Mouse (Mus musculus): ENCODE data around the gene Mllt3. TPM values are rescaled to one million over a fixed set of nuclear protein-coding genes. Genes with fewer than 3 reads are reported as not detected.

The Mllt3 gene
- polyA plus RNA-seq, 1 experiment from 2014 or later, result 59.0 TPM

DNA sequence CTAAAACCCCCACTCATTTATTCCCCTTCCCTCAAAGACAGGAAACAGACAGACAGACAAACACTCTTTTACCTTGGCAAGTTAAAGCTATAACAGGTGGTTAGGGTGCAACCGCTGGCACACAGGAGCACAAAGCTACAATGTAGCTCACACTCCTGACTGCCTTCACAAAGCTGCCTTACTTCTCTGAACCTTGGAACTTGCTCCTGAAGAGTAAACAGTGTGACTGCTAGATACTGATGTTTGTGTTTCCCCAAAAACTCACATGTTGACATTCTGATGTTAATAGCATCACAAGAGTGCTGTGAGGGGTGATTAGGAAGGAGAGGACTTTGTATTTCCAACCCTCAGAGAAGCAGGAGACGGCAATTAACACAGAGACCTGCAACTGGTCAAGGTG is 151.6 kb downstream of the Mllt3 start:
- H3K27ac ChIP-seq (ENCODE audit: low read depth, low read length), result no peak overlapping the region
- no peaks in the 10 kb centered on the region for H3K36me3 ChIP-seq (ENCODE audit: control insufficient read depth, insufficient read depth, low read length)
- no peak for ATAC-seq
- H3K4me2 ChIP-seq (ENCODE audit: low read length), result no peak overlapping the region
- H3K27me3 ChIP-seq (replicated peaks; ENCODE audit: control insufficient read depth, insufficient read depth, low read length), result no peaks in the 10 kb centered on the region
- H3K9me3 ChIP-seq (ENCODE audit: control insufficient read depth, low read length), result no peaks in the 10 kb centered on the region
- H3K4me3 ChIP-seq (ENCODE audit: low read length), result no peak overlapping the region
- 92% methylated on average over 2 of the region's 2 CpGs for WGBS
- H3K4me1 ChIP-seq (ENCODE audit: control insufficient read depth, insufficient read depth, low read depth, low read length), result peaks cover 8% of the 10 kb centered on the region
- H3K9ac ChIP-seq (ENCODE audit: low read depth, low read length), result no peak overlapping the region

DNA sequence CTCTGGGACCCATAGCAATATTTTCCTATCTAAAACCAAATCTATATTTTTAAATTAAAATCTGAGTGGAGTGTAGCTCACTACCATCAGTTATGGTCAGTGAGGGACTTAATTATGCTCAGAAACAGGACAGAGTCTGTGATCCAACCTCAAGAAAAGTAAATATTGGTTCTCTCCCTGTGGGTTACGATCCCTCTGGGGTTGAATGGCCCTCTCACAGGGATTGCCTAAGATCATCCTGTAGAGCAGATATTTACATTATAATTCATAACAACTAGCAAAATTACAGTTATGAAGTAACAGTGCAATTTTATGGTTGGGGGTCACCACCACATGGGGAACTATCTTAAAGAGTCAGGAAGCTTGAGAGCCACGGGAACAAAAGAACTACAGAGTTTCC is 152.9 kb downstream of the Mllt3 start:
- Histone ChIP-seq H3K4me1 (ENCODE audit: control insufficient read depth, insufficient read depth, low read depth, low read length) (peaks cover 8% of the 10 kb centered on the region), H3K9me3 (ENCODE audit: control insufficient read depth, low read length) (no peaks in the 10 kb centered on the region), H3K27me3 (replicated peaks; ENCODE audit: control insufficient read depth, insufficient read depth, low read length) (no peaks in the 10 kb centered on the region), H3K27ac (ENCODE audit: low read depth, low read length) (no peak overlapping the region), H3K36me3 (ENCODE audit: control insufficient read depth, insufficient read depth, low read length) (no peaks in the 10 kb centered on the region), H3K4me2 (ENCODE audit: low read length) (no peak overlapping the region), H3K9ac (ENCODE audit: low read depth, low read length) (no peak overlapping the region), H3K4me3 (ENCODE audit: low read length) (no peak overlapping the region)
- no peak for ATAC-seq
- WGBS, result 80% methylated on average over 2 of the region's 2 CpGs

DNA sequence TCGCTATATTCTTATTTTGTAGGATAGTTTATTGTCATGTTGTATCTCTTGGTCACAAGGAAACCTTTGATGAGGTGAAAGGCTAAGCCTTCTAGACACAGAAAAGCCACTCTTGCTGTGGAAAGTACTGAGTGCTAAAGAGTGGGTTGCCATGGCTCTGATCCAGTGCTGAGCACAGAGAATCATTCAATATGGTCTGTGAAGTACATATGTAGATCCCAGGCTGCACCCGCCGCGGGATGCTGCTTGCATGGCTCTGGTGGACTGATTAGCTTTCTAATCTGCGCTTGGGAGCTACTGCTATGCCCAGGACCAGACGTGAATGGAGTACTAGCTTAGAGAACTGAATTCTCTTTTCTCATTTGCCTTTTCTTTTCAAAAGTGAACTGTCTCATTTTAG is 154.5 kb downstream of the Mllt3 start:
- H3K4me1 ChIP-seq (ENCODE audit: control insufficient read depth, insufficient read depth, low read depth, low read length), result peaks cover 8% of the 10 kb centered on the region
- no peak overlapping the region for H3K9ac ChIP-seq (ENCODE audit: low read depth, low read length)
- no peak overlapping the region for H3K4me2 ChIP-seq (ENCODE audit: low read length)
- no peak overlapping the region for H3K4me3 ChIP-seq (ENCODE audit: low read length)
- no peaks in the 10 kb centered on the region for H3K36me3 ChIP-seq (ENCODE audit: control insufficient read depth, insufficient read depth, low read length)
- H3K27me3 ChIP-seq (replicated peaks; ENCODE audit: control insufficient read depth, insufficient read depth, low read length), result no peaks in the 10 kb centered on the region
- H3K27ac ChIP-seq (ENCODE audit: low read depth, low read length), result no peak overlapping the region
- no peaks in the 10 kb centered on the region for H3K9me3 ChIP-seq (ENCODE audit: control insufficient read depth, low read length)
- 67% methylated on average over 6 of the region's 6 CpGs for WGBS
- no peak for ATAC-seq

DNA sequence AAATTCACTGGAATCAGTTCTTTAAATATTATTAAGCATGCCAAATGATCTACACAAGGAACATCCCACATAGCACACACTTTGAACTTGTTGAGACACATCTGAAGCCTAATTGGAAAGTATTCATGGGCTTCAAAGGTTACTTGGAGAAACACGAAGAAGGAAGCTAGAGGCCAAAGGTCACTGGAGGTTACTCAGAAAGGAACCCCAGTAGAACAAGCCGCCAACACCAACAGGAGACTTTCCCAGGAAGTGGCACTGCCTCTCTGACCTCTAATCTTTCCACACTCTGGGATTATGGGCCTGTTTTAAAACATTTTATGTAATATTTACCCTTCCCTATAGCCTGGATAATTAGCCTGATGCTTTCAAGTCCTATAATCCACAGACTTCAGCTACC is 162.6 kb downstream of the Mllt3 start:
- Histone ChIP-seq H3K27me3 (replicated peaks; ENCODE audit: control insufficient read depth, insufficient read depth, low read length) (no peaks in the 10 kb centered on the region), H3K9me3 (ENCODE audit: control insufficient read depth, low read length) (no peaks in the 10 kb centered on the region), H3K4me1 (ENCODE audit: control insufficient read depth, insufficient read depth, low read depth, low read length) (peaks cover 6% of the 10 kb centered on the region), H3K4me2 (ENCODE audit: low read length) (no peak overlapping the region), H3K9ac (ENCODE audit: low read depth, low read length) (no peak overlapping the region), H3K36me3 (ENCODE audit: control insufficient read depth, insufficient read depth, low read length) (0 out of 2 replicates have a peak, but pooled peaks cover 4% of the 10 kb centered on the region), H3K4me3 (ENCODE audit: low read length) (no peak overlapping the region), H3K27ac (ENCODE audit: low read depth, low read length) (no peak overlapping the region)
- ATAC-seq, result no peak
- 54% methylated on average over 2 of the region's 2 CpGs for WGBS

DNA sequence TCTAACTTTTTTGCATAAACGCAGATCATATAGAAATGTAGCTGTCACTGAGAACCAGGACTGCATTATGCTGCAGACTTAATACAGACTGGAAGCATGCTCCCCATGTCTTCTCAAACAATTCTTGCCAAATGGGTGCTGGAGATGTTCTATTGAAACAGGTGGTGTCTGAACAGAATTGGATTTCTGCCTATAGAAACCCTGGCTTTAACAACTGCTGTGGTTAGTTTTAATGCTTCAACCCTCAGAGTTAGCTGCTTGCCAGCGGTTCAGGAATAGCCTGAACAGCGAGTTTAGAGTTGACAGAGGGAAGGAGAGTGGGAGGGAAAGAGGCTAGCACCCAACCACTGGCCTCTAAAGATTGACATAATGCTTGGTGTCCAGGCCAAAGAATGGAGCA is 166.6 kb downstream of the Mllt3 start:
- H3K9ac ChIP-seq (ENCODE audit: low read depth, low read length), result no peak overlapping the region
- WGBS, result 61% methylated on average over 3 of the region's 3 CpGs
- no peaks in the 10 kb centered on the region for H3K9me3 ChIP-seq (ENCODE audit: control insufficient read depth, low read length)
- no peak overlapping the region for H3K4me3 ChIP-seq (ENCODE audit: low read length)
- H3K4me2 ChIP-seq (ENCODE audit: low read length), result no peak overlapping the region
- no peaks in the 10 kb centered on the region for H3K36me3 ChIP-seq (ENCODE audit: control insufficient read depth, insufficient read depth, low read length)
- H3K27ac ChIP-seq (ENCODE audit: low read depth, low read length), result no peak overlapping the region
- no peaks in the 10 kb centered on the region for H3K27me3 ChIP-seq (replicated peaks; ENCODE audit: control insufficient read depth, insufficient read depth, low read length)
- peaks cover 8% of the 10 kb centered on the region for H3K4me1 ChIP-seq (ENCODE audit: control insufficient read depth, insufficient read depth, low read depth, low read length)
- ATAC-seq, result no peak

DNA sequence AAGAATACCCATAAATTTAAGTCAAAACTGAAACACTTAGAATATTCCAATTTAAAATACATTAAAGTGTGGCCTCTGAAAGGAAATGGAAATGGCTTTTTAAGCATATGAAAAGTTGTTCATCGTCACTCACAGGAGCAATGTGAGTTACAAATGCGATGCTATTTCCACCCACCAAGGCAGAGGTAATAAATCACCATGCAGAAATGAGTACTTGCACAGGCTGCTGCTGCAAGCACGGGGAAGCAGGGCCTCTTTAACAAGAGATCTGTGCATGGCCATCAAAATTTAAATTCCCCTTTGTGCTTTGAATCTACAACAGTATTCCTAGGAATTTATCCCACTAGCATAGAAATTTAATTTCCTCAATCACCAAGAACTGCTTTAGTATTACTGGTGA is 167.3 kb downstream of the Mllt3 start:
- no peaks in the 10 kb centered on the region for H3K27me3 ChIP-seq (replicated peaks; ENCODE audit: control insufficient read depth, insufficient read depth, low read length)
- no peaks in the 10 kb centered on the region for H3K9me3 ChIP-seq (ENCODE audit: control insufficient read depth, low read length)
- ATAC-seq, result no peak
- no peak overlapping the region for H3K4me3 ChIP-seq (ENCODE audit: low read length)
- no peak overlapping the region for H3K27ac ChIP-seq (ENCODE audit: low read depth, low read length)
- H3K9ac ChIP-seq (ENCODE audit: low read depth, low read length), result no peak overlapping the region
- H3K4me2 ChIP-seq (ENCODE audit: low read length), result no peak overlapping the region
- no peaks in the 10 kb centered on the region for H3K36me3 ChIP-seq (ENCODE audit: control insufficient read depth, insufficient read depth, low read length)
- H3K4me1 ChIP-seq (ENCODE audit: control insufficient read depth, insufficient read depth, low read depth, low read length), result peaks cover 8% of the 10 kb centered on the region
- 45% methylated on average over 3 of the region's 3 CpGs for WGBS

DNA sequence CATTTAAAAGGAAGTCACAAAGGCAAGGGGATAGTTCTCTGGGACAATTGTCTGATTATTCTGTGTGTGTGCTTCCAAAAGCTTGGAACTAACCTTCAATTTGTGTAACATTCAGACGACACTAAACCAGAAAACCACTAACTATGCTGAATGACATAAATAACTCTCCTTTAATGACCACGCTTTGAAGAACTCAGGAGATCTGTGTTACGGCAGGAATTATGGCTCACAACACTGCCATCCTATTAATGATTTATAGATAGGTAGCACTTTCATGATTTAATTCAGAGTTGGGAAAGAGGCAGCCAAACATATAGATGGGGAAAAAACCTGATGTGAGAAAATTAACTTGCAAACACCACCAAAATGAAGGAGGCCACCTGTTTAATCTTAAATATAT is 168.1 kb downstream of the Mllt3 start:
- H3K27me3 ChIP-seq (replicated peaks; ENCODE audit: control insufficient read depth, insufficient read depth, low read length), result no peaks in the 10 kb centered on the region
- no peak overlapping the region for H3K4me2 ChIP-seq (ENCODE audit: low read length)
- H3K36me3 ChIP-seq (ENCODE audit: control insufficient read depth, insufficient read depth, low read length), result no peaks in the 10 kb centered on the region
- no peak overlapping the region for H3K9ac ChIP-seq (ENCODE audit: low read depth, low read length)
- no peaks in the 10 kb centered on the region for H3K9me3 ChIP-seq (ENCODE audit: control insufficient read depth, low read length)
- H3K27ac ChIP-seq (ENCODE audit: low read depth, low read length), result no peak overlapping the region
- no peak overlapping the region for H3K4me3 ChIP-seq (ENCODE audit: low read length)
- WGBS, result 72% methylated on average over 3 of the region's 3 CpGs
- peaks cover 8% of the 10 kb centered on the region for H3K4me1 ChIP-seq (ENCODE audit: control insufficient read depth, insufficient read depth, low read depth, low read length)
- ATAC-seq, result no peak

DNA sequence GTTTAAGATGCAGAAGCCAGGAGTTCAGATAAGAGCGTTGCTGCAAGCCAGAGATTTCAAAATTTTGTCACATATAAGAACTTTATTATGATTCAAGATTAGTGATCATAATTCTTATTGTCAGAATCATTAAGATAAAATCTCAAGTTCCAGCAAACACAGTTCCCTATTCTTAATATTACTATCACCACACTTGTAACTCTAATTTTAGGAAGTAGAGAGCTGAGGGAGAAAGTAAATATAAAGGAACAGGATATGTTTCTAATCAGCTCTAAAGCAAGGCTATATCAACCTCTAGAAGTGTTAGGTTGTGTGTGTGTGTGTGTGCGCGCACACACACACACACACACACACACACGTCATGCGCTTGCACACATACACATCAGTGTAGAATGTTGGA is 170.0 kb downstream of the Mllt3 start:
- no peak overlapping the region for H3K9ac ChIP-seq (ENCODE audit: low read depth, low read length)
- no peaks in the 10 kb centered on the region for H3K9me3 ChIP-seq (ENCODE audit: control insufficient read depth, low read length)
- no peak overlapping the region for H3K4me2 ChIP-seq (ENCODE audit: low read length)
- no peak overlapping the region for H3K4me3 ChIP-seq (ENCODE audit: low read length)
- WGBS, result 94% methylated on average over 5 of the region's 5 CpGs
- no peaks in the 10 kb centered on the region for H3K27me3 ChIP-seq (replicated peaks; ENCODE audit: control insufficient read depth, insufficient read depth, low read length)
- H3K4me1 ChIP-seq (ENCODE audit: control insufficient read depth, insufficient read depth, low read depth, low read length), result peaks cover 8% of the 10 kb centered on the region
- H3K27ac ChIP-seq (ENCODE audit: low read depth, low read length), result no peak overlapping the region
- no peak for ATAC-seq
- no peaks in the 10 kb centered on the region for H3K36me3 ChIP-seq (ENCODE audit: control insufficient read depth, insufficient read depth, low read length)

DNA sequence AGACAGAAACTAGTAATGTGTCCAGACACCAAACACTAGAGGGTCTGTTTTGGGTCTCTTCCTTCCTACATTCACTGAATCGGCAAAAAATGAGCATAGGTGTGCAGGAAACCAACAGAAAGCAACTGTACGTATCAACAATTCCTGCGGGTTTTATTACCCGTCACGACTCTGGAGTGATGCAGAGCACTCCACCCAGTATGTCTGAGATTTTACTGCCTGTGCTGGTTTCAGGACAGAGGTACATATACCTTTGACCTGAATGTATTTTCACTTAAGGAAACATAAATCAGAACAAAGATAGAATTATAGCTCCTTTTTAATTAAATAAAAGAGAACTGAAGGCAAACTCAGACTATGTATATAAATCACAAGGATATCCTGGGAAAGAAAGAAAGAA is 172.4 kb downstream of the Mllt3 start:
- WGBS, result 86% methylated on average over 5 of the region's 5 CpGs
- Histone ChIP-seq H3K9ac (ENCODE audit: low read depth, low read length) (no peak overlapping the region), H3K27ac (ENCODE audit: low read depth, low read length) (no peak overlapping the region), H3K4me3 (ENCODE audit: low read length) (no peak overlapping the region), H3K4me1 (ENCODE audit: control insufficient read depth, insufficient read depth, low read depth, low read length) (peaks cover 3% of the 10 kb centered on the region), H3K27me3 (replicated peaks; ENCODE audit: control insufficient read depth, insufficient read depth, low read length) (no peaks in the 10 kb centered on the region), H3K36me3 (ENCODE audit: control insufficient read depth, insufficient read depth, low read length) (no peaks in the 10 kb centered on the region), H3K9me3 (ENCODE audit: control insufficient read depth, low read length) (no peaks in the 10 kb centered on the region), H3K4me2 (ENCODE audit: low read length) (no peak overlapping the region)
- ATAC-seq, result no peak

DNA sequence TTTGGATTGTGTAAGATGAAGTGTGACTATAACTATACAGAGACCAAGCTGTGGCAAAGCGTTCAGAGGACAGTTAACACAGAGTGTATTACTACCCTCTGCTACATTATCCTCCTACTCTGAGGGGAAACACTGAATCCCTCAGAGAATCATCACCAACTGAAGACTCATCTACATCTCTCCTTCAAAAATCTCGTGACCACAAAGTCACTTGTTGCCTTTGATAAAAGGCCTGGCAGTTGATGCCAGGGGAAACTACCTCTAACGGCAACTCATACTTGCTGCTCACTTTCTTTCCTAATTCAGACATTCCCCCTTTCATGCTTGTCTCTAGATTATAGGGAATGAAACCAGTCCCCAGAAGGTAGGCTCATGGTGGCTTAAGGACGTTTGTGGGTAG is 174.0 kb downstream of the Mllt3 start:
- Histone ChIP-seq H3K4me3 (ENCODE audit: low read length) (no peak overlapping the region), H3K9ac (ENCODE audit: low read depth, low read length) (no peak overlapping the region), H3K9me3 (ENCODE audit: control insufficient read depth, low read length) (no peaks in the 10 kb centered on the region), H3K4me1 (ENCODE audit: control insufficient read depth, insufficient read depth, low read depth, low read length) (no peaks in the 10 kb centered on the region; the same call in 1 of the 2 replicates), H3K4me2 (ENCODE audit: low read length) (no peak overlapping the region), H3K27ac (ENCODE audit: low read depth, low read length) (no peak overlapping the region), H3K27me3 (replicated peaks; ENCODE audit: control insufficient read depth, insufficient read depth, low read length) (no peaks in the 10 kb centered on the region), H3K36me3 (ENCODE audit: control insufficient read depth, insufficient read depth, low read length) (no peaks in the 10 kb centered on the region)
- WGBS, result 79% methylated on average over 4 of the region's 4 CpGs
- ATAC-seq, result no peak
